Mouse (Mus musculus) small intestine, adult 2 months (tissue): ENCODE results near the gene Cdk14.

Experiments used
- CTCF ChIP-seq: fragments of 200-500 bp; IDR thresholded peaks from 2 replicates; pipeline ENCODE4 v1.5.1; 2012; ENCODE audit warnings: low read depth, mild to moderate bottlenecking, control low read depth, inconsistent platforms, low read length, moderate library complexity, mixed read lengths; ENCODE audit not compliant: insufficient replicate concordance, insufficient read length; ENCODE audit errors: extremely low read depth
- POLR2A ChIP-seq: fragments of 200-500 bp; IDR thresholded peaks from 2 replicates; pipeline ENCODE4 v1.6.1; 2012; ENCODE audit warnings: low read depth, mild to moderate bottlenecking, control low read depth, inconsistent platforms, low read length, moderate library complexity

GRCm38 (mm10) chr5:5164326-5164725 is 255.8 kb downstream of the Cdk14 start:
- TF ChIP-seq POLR2A (no peak), CTCF (no peak)
